ENCODE assay signal across 8 mouse cellular contexts in the genomic region with DNA sequence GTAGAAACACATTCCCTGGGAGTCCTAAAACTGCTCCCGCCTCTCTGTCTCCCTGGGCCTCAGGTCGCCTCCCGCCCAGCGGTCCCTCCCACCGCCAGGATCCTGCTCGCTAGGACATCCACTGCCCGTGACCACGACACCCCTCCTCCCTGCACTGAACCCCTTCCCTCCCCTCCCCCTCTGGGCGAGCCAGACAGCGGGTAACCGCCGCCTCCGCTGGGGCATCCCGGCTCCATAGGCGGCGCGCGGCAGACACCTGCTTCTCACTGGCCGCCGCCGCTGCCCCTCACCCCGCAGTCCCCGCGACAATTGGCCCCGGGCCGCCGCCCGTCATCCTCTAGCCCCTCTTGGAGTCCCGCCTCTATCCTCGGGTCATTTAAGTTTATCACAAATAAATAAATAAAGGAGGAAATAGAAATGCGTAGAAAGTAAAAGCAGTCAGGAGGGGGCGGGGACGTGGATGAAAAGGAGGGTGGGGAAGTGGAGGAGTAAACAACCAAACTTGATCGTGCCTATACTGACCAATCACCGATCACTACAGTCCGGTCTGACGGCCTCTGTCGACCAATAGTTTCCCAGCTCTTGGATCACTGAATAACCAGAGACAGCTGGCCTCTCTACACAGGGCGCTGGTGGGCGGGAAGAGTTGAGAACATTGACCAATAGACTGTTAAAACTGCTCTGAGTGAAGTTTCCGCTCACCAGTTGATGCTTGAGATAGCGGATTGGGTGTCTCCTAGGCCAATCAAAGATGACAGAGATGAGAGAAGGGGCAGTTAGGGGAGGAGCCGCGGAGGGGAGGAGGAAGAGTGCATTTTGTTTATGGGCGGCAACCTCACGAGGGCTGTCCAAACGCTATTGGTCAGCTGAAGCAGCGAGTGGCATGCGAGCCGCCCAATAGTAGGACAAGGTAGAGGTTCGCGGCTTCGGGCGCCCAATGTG. TPM values are rescaled to one million over a fixed set of nuclear protein-coding genes. Genes with fewer than 3 reads are reported as not detected.
A peak's percentile ranks its signal among the peaks of the same experiment; 100 is the strongest.
DNase-seq lines count a peak whose midpoint lies in the region; ATAC-seq and TF ChIP-seq lines count a peak whose summit lies in the region.

No protein-coding gene starts in this region.

- H3K4me2 ChIP-seq in embryonic facial prominence, embryonic 15.5 days (replicated peaks): peak overlapping the region; percentile 52
- H3K4me2 ChIP-seq in limb, embryonic 14.5 days (replicated peaks; ENCODE audit: low read depth, low read length, severe bottlenecking): peak overlapping the region; percentile 54
- peak overlapping the region; percentile 54 for H3K4me2 ChIP-seq in midbrain, postnatal 0 days (ENCODE audit: low read depth, low read length, poor library complexity, severe bottlenecking)

- H3K27ac ChIP-seq in bone marrow, adult 2 months (ENCODE audit: control insufficient read depth, insufficient read depth, low read depth, low read length, poor library complexity): peak overlapping the region; percentile 94
- H3K27ac ChIP-seq in embryonic facial prominence, embryonic 15.5 days (replicated peaks): peak overlapping the region; percentile 99
- H3K27ac ChIP-seq in limb, embryonic 14.5 days (replicated peaks; ENCODE audit: low read depth, low read length): peak overlapping the region; percentile 96
- peak overlapping the region; percentile 96 for H3K27ac ChIP-seq in midbrain, postnatal 0 days (ENCODE audit: low read depth, low read length)

- no peak for TF ChIP-seq CTCF in bone marrow, adult 2 months (IDR thresholded peaks at IDR 0.05; ENCODE audit: control insufficient read depth, insufficient read depth, low read length)
- peak; percentile 42 for TF ChIP-seq CTCF in midbrain, postnatal 0 days (IDR thresholded peaks at IDR 0.05)

- TF ChIP-seq POLR2A in bone marrow, adult 2 months (IDR thresholded peaks at IDR 0.05; ENCODE audit: borderline replicate concordance, control insufficient read depth, low read depth, low read length): peak; percentile 72; the same call in 1 of the 2 replicates
- peak; percentile 75; the same call in 1 of the 2 replicates for TF ChIP-seq POLR2A in limb, embryonic 14.5 days (IDR thresholded peaks at IDR 0.05; ENCODE audit: borderline replicate concordance, extremely low read depth, insufficient read depth, insufficient read length)

- peak overlapping the region; percentile 83 for H3K4me3 ChIP-seq in bone marrow, adult 2 months (replicated peaks; ENCODE audit: control insufficient read depth, low read depth, low read length)
- peak overlapping the region; percentile 72 for H3K4me3 ChIP-seq in embryonic facial prominence, embryonic 15.5 days (replicated peaks)
- peak overlapping the region; percentile 55 for H3K4me3 ChIP-seq in limb, embryonic 14.5 days (replicated peaks; ENCODE audit: low read length)
- H3K4me3 ChIP-seq in midbrain, postnatal 0 days (ENCODE audit: low read depth, low read length): peak overlapping the region; percentile 90

- peak; percentile 96 for ATAC-seq in embryonic facial prominence, embryonic 15.5 days (ENCODE audit: insufficient number of reproducible peaks, low FRiP score, low TSS enrichment, low read depth)
- peak; percentile 93 for ATAC-seq in limb, embryonic 14.5 days (ENCODE audit: low FRiP score, low read depth)
- peak; percentile 98 for ATAC-seq in midbrain, postnatal 0 days (ENCODE audit: low FRiP score)

- H3K27me3 ChIP-seq in embryonic facial prominence, embryonic 15.5 days: no peaks in the 10 kb centered on the region
- no peaks in the 10 kb centered on the region for H3K27me3 ChIP-seq in limb, embryonic 14.5 days (ENCODE audit: control insufficient read depth, insufficient read depth, low read length)
- no peaks in the 10 kb centered on the region for H3K27me3 ChIP-seq in midbrain, postnatal 0 days (ENCODE audit: insufficient read depth, low read length)

- H3K4me1 ChIP-seq in bone marrow, adult 2 months (ENCODE audit: control insufficient read depth, insufficient read depth, low read length): no peaks in the 10 kb centered on the region
- no peaks in the 10 kb centered on the region for H3K4me1 ChIP-seq in embryonic facial prominence, embryonic 15.5 days
- 0 out of 2 replicates have a peak, but pooled peaks cover 2% of the 10 kb centered on the region for H3K4me1 ChIP-seq in limb, embryonic 14.5 days (ENCODE audit: control insufficient read depth, insufficient read depth, low read length)
- H3K4me1 ChIP-seq in midbrain, postnatal 0 days (ENCODE audit: insufficient read depth, low read length): no peaks in the 10 kb centered on the region

- H3K9ac ChIP-seq in embryonic facial prominence, embryonic 15.5 days: peak overlapping the region; percentile 50
- peak overlapping the region; percentile 89 for H3K9ac ChIP-seq in limb, embryonic 14.5 days (ENCODE audit: low read depth, low read length, severe bottlenecking)
- peak overlapping the region; percentile 73 for H3K9ac ChIP-seq in midbrain, postnatal 0 days (replicated peaks; ENCODE audit: low read length, poor library complexity, severe bottlenecking)

- no peaks in the 10 kb centered on the region for H3K9me3 ChIP-seq in embryonic facial prominence, embryonic 15.5 days (replicated peaks)
- no peaks in the 10 kb centered on the region for H3K9me3 ChIP-seq in limb, embryonic 14.5 days (ENCODE audit: control insufficient read depth, low read length)
- no peaks in the 10 kb centered on the region for H3K9me3 ChIP-seq in midbrain, postnatal 0 days (ENCODE audit: low read length)

- no peaks in the 10 kb centered on the region for H3K36me3 ChIP-seq in embryonic facial prominence, embryonic 15.5 days
- no peaks in the 10 kb centered on the region for H3K36me3 ChIP-seq in limb, embryonic 14.5 days (ENCODE audit: control insufficient read depth, insufficient read depth, low read length)
- H3K36me3 ChIP-seq in midbrain, postnatal 0 days (ENCODE audit: insufficient read depth, low read length): no peaks in the 10 kb centered on the region

- under 1% methylated on average over 53 of the region's 54 CpGs for WGBS in bone marrow, adult 2 months
- under 1% methylated on average over 54 of the region's 54 CpGs for WGBS in embryonic facial prominence, embryonic 15.5 days
- under 1% methylated on average over 53 of the region's 54 CpGs for WGBS in limb, embryonic 14.5 days
- under 1% methylated on average over 50 of the region's 54 CpGs for WGBS in midbrain, postnatal 0 days

- peak; percentile 100 for DNase-seq in 416B (ENCODE audit: low read depth)
- DNase-seq in heart, adult 8-10 months (ENCODE audit: low spot score): peak; percentile 100
- DNase-seq in kidney, adult 9 months: peak; percentile 100
- DNase-seq in limb, embryonic 14.5 days (ENCODE audit: low spot score): peak; percentile 100
- DNase-seq in midbrain, postnatal 0 days (ENCODE audit: low spot score): peak; percentile 100
- peak; percentile 94 for DNase-seq in spleen, postnatal 14 days (ENCODE audit: low spot score in 2 of 2)

RNA-seq across cellular contexts. Expression of a gene that starts 0.5 kb away (rescaled TPM):
- polyA plus RNA-seq in bone marrow, adult 2 months (2011; ENCODE audit: insufficient read depth, insufficient read length, low replicate concordance, missing spikeins): 7.7 and 11.2 TPM in 2 replicates
- polyA plus RNA-seq in embryonic facial prominence, embryonic 15.5 days (2015; fragmentation: Nextera tagmentation; extraction: Ambion mirVana): 22.4 and 24.0 TPM in 2 replicates
- total RNA-seq in heart, adult 8-10 months (2022): 100 to 1,000 TPM; 199 to 236 (median 206) TPM
- 2.5 and 3.6 TPM in 2 replicates for polyA plus RNA-seq in limb, embryonic 14.5 days (2012; rRNA removed)
- 17.6 and 20.2 TPM in 2 replicates for polyA plus RNA-seq in limb, embryonic 14.5 days (2014; fragmentation: Nextera tagmentation; extraction: Ambion mirVana)
- total RNA-seq in midbrain, postnatal 0 days (2014; rRNA removed): 25.2 and 31.3 TPM in 2 replicates
- polyA plus RNA-seq in midbrain, postnatal 0 days (2015; fragmentation: Nextera tagmentation; extraction: Ambion mirVana): 29.4 and 38.0 TPM in 2 replicates

Comparison
In these comparisons a context has a peak if more than half of its experiments do, and no peak if none do; other contexts are left out.
1. Peak in every context shown above with its lines: DNase-seq, ATAC-seq, H3K4me3 ChIP-seq and H3K27ac ChIP-seq.